Mouse (Mus musculus) midbrain, embryonic 11.5 days (tissue): ENCODE measurements at regions not wholly inside any gene's neighbourhood (a gene's known extent, or its start where the extent isn't known, plus 50 kb on each side); places are given as distances from the start of the nearest gene placed in this dataset.

Source experiments
- ATAC-seq: fragments of 200-750 bp; cut with Nextera tagmentation; 2 replicates; pipeline ENCODE4 v1.8.0; 2017; ENCODE audit warnings: moderate TSS enrichment, moderate library complexity; ENCODE audit not compliant: low FRiP score
- DNase-seq: peaks from one replicate; pipeline ENCODE4 v3.0.0; 2015; ENCODE audit warnings: low spot score; ENCODE audit errors: missing footprints
- H3K27ac ChIP-seq: fragments of 300-500 bp; sonication (generic); 2 replicates; pipeline ENCODE4 v1.5.1; 2014; ENCODE audit warnings: low read depth, low read length
- H3K27me3 ChIP-seq: fragments of 300-500 bp; sonication (generic); 2 replicates; pipeline ENCODE4 v1.6.1; 2014; ENCODE audit warnings: mild to moderate bottlenecking, low read length, moderate library complexity, mixed read lengths; ENCODE audit not compliant: control insufficient read depth, insufficient read depth
- H3K36me3 ChIP-seq: fragments of 300-500 bp; sonication (generic); 2 replicates; pipeline ENCODE4 v1.6.1; 2014; ENCODE audit warnings: mild to moderate bottlenecking, low read length, moderate library complexity, mixed read lengths; ENCODE audit not compliant: control insufficient read depth, insufficient read depth
- H3K4me1 ChIP-seq: fragments of 300-500 bp; sonication (generic); 2 replicates; pipeline ENCODE4 v1.6.1; 2014; ENCODE audit warnings: low read length; ENCODE audit not compliant: control insufficient read depth, insufficient read depth
- H3K4me2 ChIP-seq: fragments of 300-500 bp; sonication (generic); 2 replicates; pipeline ENCODE4 v1.6.1; 2014; ENCODE audit warnings: mild to moderate bottlenecking, moderate library complexity
- H3K4me3 ChIP-seq: fragments of 300-500 bp; sonication (generic); 2 replicates; pipeline ENCODE4 v1.5.1; 2014; ENCODE audit warnings: low read depth, low read length
- H3K9ac ChIP-seq: fragments of 300-500 bp; sonication (generic); 2 replicates; pipeline ENCODE4 v1.6.1; 2014; ENCODE audit warnings: low read length
- H3K9me3 ChIP-seq: fragments of 300-500 bp; sonication (generic); 2 replicates; pipeline ENCODE4 v1.6.1; 2016; ENCODE audit warnings: low read length; ENCODE audit not compliant: control insufficient read depth
- WGBS: fragments of 180-500 bp; shearing (Covaris S2); extraction: QIAGEN DNeasy Blood & Tissue Kit; methylation state at CpG from one replicate; pipeline ENCODE4 v1.1.7; 2014; 5-methylcytosine and 5-hydroxymethylcytosine counted together

DNA sequence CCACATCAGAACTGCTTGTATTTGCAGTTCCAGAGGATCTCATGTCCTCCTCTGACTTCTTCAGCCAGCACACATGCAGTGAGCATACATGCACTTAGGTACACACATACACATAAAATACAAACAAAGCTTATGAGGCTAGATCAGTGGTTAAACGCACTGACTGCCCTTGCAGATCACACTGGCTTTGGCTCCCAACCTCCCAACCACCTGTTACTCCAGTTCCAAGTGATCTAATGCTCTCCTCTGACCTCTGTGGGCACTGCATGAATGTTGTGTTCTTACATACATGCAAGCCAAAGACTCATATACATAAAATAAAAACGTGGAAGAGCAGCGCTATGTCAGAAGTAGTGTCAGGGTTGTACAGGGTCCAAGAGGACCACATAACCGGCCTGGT lies 141.9 kb downstream of the Fam124b start:
- Histone ChIP-seq H3K36me3 (no peaks in the 10 kb centered on the region), H3K9ac (no peak overlapping the region), H3K4me3 (no peak overlapping the region), H3K27ac (no peak overlapping the region), H3K9me3 (no peaks in the 10 kb centered on the region), H3K4me2 (no peak overlapping the region), H3K27me3 (no peaks in the 10 kb centered on the region), H3K4me1 (no peaks in the 10 kb centered on the region)
- 85% methylated on average over 4 of the region's 4 CpGs for WGBS
- DNase-seq (no peak), ATAC-seq (no peak)

DNA sequence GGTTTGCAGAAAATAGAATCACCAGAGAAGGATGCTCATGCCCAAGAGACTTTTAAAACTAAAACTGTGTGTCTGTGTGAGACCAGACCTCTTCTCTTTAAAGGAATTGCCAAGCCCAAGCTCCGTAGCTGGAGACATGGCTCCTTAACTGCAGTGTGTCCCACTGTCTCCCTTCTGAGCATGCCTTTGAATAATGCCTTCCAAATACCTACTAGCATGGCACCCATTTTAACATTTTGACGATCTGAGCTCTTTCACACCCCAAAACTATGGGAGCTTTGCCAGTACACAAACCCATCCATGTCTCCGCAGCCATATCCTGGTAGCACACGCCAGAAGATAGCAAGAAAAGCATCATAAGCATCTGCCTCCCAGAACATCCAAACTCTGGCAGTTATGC lies 143.9 kb downstream of the Fam124b start:
- Histone ChIP-seq H3K9ac (no peak overlapping the region), H3K4me3 (no peak overlapping the region), H3K36me3 (no peaks in the 10 kb centered on the region), H3K9me3 (no peaks in the 10 kb centered on the region), H3K27ac (no peak overlapping the region), H3K4me1 (no peaks in the 10 kb centered on the region), H3K27me3 (no peaks in the 10 kb centered on the region), H3K4me2 (no peak overlapping the region)
- ATAC-seq, result no peak
- WGBS, result 93% methylated on average over 4 of the region's 4 CpGs
- peak; percentile 26 for DNase-seq

DNA sequence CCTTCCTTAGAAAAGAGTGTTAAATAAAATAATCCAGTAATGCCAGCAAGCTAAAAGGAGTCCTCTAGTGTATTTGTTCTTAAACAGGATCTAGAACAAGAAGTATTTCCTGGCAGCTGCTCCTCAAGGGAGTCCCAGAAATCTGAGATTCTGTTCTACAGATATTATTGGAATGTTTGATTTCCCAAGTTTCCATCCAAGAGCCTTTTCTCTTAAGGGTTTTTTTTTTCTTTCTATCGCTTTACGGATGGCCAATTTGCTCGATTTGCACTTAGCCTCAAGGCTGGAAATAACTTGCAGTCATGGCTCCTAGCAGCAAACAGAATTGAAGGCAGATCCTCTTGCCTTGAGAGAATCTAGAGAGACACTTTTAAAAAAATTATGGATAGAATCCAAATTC lies 144.3 kb downstream of the Fam124b start:
- H3K4me2 ChIP-seq, result no peak overlapping the region
- no peak overlapping the region for H3K9ac ChIP-seq
- WGBS, result 86% methylated on average over 3 of the region's 3 CpGs
- H3K4me1 ChIP-seq, result no peaks in the 10 kb centered on the region
- no peak overlapping the region for H3K27ac ChIP-seq
- H3K36me3 ChIP-seq, result no peaks in the 10 kb centered on the region
- no peak overlapping the region for H3K4me3 ChIP-seq
- no peaks in the 10 kb centered on the region for H3K27me3 ChIP-seq
- peak; percentile 8 for DNase-seq
- no peak for ATAC-seq
- no peaks in the 10 kb centered on the region for H3K9me3 ChIP-seq

DNA sequence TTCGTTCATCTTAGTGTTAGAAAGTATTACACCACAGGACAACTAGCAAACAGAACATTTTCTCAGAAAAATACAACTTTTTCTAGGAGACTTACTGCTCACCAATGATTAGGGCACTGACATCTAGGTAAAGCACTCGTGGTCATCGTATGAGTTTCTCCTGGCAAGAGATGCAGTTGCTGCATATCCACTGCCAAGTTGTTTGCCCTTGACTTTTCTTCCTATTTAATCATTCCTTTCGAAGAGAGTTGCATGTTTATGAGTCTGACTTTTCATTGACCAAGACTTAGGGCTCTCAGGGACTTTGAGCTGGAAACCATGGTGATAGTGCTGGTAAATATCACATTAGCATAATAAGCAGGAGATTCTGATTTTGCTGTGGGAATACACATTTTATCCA lies 149.1 kb downstream of the Fam124b start:
- H3K27me3 ChIP-seq, result no peaks in the 10 kb centered on the region
- 79% methylated on average over 4 of the region's 4 CpGs for WGBS

DNA sequence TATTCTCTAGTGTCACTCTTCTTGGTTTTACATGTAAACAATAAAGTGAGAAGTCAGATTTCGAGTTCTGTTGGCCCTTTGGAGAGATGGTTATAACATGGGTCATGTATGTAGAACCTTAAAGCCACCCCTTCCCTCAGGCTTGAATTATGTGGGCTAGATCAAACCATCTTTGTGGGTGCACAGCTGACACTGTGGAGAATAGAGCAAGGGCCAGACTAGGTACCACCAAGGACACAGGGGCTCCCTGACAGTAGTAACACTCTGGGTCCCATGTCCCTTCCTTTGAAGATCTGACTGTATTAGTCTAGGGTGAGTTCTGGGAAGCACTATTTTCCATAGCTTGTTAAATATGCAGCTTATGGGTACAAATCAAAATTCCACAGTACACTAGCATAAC lies 156.2 kb downstream of the Fam124b start:
- Histone ChIP-seq H3K4me3 (no peak overlapping the region), H3K4me2 (no peak overlapping the region), H3K36me3 (no peaks in the 10 kb centered on the region), H3K9me3 (no peaks in the 10 kb centered on the region), H3K4me1 (no peaks in the 10 kb centered on the region), H3K27ac (no peak overlapping the region), H3K9ac (no peak overlapping the region), H3K27me3 (no peaks in the 10 kb centered on the region)
- WGBS, result 44% methylated on average over 1 of the region's 1 CpGs
- no peak for ATAC-seq
- DNase-seq, result no peak

More for the DNA sequence above, 149.1 kb downstream of the Fam124b start:
- ATAC-seq (no peak), DNase-seq (peak; percentile 39)
- Histone ChIP-seq H3K36me3 (no peaks in the 10 kb centered on the region), H3K9me3 (no peaks in the 10 kb centered on the region), H3K4me1 (no peaks in the 10 kb centered on the region), H3K9ac (no peak overlapping the region), H3K4me3 (no peak overlapping the region), H3K27ac (no peak overlapping the region), H3K4me2 (no peak overlapping the region)

DNA sequence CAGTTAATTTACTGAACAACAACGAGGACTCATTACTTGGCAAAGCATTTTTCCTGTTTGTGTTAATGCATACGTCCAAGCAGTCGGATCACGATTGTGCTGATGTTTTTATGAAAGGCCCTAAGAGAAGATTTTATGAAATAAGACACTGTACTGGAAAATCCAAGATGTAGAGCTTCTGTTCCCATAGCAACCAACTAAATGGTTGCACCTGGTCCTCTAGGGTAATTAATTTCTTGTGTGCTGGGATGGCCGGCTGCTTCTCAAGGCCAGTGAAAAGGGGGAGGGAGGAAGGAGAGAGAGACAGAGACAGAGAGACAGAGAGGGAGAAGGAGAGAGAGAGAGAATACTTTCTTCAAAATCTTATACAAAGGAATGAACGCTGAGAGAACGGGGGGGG lies 156.6 kb downstream of the Fam124b start:
- no peaks in the 10 kb centered on the region for H3K4me1 ChIP-seq
- H3K27ac ChIP-seq, result no peak overlapping the region
- H3K36me3 ChIP-seq, result no peaks in the 10 kb centered on the region
- H3K9me3 ChIP-seq, result no peaks in the 10 kb centered on the region
- H3K9ac ChIP-seq, result no peak overlapping the region
- H3K27me3 ChIP-seq, result no peaks in the 10 kb centered on the region
- H3K4me2 ChIP-seq, result no peak overlapping the region
- no peak overlapping the region for H3K4me3 ChIP-seq
- DNase-seq, result no peak
- ATAC-seq, result no peak
- 78% methylated on average over 7 of the region's 7 CpGs for WGBS

DNA sequence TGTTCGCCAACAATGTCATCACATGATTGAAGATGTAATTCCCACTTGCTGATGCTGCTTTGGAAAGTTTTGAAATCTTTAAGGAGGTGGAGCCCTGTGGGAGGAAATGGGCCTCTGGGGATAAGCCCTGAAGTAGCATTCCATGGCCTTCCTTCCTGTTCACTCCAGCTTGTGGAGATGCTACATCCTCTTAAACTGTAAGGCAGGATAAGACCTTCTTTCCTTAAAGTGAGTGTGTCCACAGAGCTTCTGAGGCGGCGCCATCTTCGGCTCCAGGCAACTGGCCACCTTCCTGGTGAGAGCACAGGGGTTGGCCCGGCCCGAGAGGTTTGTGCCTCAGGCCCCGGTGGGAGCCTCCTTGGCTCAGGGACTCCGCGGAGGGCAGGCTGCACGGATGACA lies 173.1 kb downstream of the Fam124b start:
- H3K9ac ChIP-seq, result no peak overlapping the region
- H3K27ac ChIP-seq, result no peak overlapping the region
- H3K4me1 ChIP-seq, result no peaks in the 10 kb centered on the region
- no peak overlapping the region for H3K4me3 ChIP-seq
- no peaks in the 10 kb centered on the region for H3K9me3 ChIP-seq
- ATAC-seq, result no peak
- H3K4me2 ChIP-seq, result no peak overlapping the region
- no peaks in the 10 kb centered on the region for H3K36me3 ChIP-seq
- DNase-seq, result no peak
- no peaks in the 10 kb centered on the region for H3K27me3 ChIP-seq
- WGBS, result 88% methylated on average over 10 of the region's 10 CpGs

DNA sequence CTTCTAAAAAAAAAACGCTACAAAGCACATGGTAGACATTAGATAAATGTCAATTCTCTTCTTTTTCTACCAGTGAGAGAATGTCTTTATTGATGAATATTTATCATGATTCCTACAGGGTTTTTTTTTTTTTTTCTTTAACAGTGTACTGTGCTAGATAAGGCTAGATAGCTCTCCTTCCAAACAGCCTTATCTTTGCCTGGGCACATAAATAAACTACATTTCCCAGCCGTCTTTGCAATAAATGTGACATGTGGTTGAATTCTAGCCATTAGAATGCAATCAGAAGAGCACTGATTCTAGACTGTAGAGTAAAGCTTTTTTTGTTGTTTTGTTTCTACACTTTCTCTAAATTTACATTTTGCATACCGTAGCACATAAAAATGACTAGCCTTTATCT lies 177.9 kb downstream of the Fam124b start:
- Histone ChIP-seq H3K9ac (no peak overlapping the region), H3K4me3 (no peak overlapping the region), H3K27ac (no peak overlapping the region), H3K27me3 (no peaks in the 10 kb centered on the region), H3K9me3 (no peaks in the 10 kb centered on the region), H3K4me1 (no peaks in the 10 kb centered on the region), H3K4me2 (no peak overlapping the region), H3K36me3 (no peaks in the 10 kb centered on the region)
- 90% methylated on average over 3 of the region's 3 CpGs for WGBS
- DNase-seq, result peak; percentile 33
- no peak for ATAC-seq

DNA sequence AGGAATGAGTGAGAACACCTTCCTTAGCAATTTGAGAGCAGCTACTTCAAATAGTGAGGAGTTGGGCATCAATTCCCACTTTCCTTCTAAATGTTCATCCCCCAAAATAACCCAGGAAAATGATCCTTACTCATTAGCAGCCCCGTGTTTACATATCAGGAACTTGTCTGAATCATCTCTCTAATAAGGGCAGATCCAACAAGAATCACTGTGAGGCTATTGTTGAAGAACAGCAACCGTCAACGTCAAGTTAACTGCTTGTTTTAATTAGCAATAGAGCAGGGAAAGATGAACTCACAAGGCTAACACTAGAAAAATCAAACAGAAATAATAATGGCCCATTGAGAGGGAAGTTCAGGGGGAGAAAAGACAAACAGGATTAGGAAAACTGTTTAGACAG lies 178.4 kb downstream of the Fam124b start:
- WGBS, result 81% methylated on average over 3 of the region's 3 CpGs
- H3K9me3 ChIP-seq, result no peaks in the 10 kb centered on the region
- no peaks in the 10 kb centered on the region for H3K27me3 ChIP-seq
- no peaks in the 10 kb centered on the region for H3K36me3 ChIP-seq
- peak; percentile 35 for DNase-seq
- no peak overlapping the region for H3K9ac ChIP-seq
- no peak for ATAC-seq
- no peak overlapping the region for H3K4me2 ChIP-seq
- no peak overlapping the region for H3K27ac ChIP-seq
- no peak overlapping the region for H3K4me3 ChIP-seq
- no peaks in the 10 kb centered on the region for H3K4me1 ChIP-seq

DNA sequence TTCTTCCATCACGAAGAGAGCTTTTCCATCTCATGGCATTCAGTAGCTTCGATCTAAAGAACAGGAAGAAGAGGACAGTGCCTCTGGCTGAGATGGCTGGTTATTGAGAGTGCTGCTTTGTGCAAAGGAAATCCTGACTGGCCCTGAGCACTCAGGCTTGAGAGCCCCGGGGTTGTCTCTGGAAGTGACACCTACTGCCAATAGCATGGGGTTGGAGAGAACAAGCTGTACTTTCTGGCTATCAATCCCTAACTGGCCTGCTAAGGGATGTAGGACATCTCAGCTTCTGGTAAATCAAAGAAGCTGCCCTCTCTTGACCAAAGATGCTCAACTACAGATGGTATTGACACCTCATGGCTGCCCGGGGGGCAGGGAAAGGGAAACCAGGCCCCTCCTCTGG lies 178.2 kb upstream of the Serpine2 start:
- no peak overlapping the region for H3K9ac ChIP-seq
- 83% methylated on average over 4 of the region's 4 CpGs for WGBS

More for the DNA sequence above, 178.2 kb upstream of the Serpine2 start:
- Histone ChIP-seq H3K4me2 (no peak overlapping the region), H3K27me3 (no peaks in the 10 kb centered on the region), H3K4me3 (no peak overlapping the region), H3K27ac (no peak overlapping the region), H3K9me3 (no peaks in the 10 kb centered on the region), H3K36me3 (no peaks in the 10 kb centered on the region), H3K4me1 (no peaks in the 10 kb centered on the region)
- ATAC-seq, result no peak
- peak; percentile 47 for DNase-seq
